Mouse (Mus musculus): ENCODE data around the gene Olfr463. TPM values are rescaled to one million over a fixed set of nuclear protein-coding genes. Genes with fewer than 3 reads are reported as not detected.

Gene Olfr463
- total and polyA plus RNA-seq, 3 experiments = not detected

DNA sequence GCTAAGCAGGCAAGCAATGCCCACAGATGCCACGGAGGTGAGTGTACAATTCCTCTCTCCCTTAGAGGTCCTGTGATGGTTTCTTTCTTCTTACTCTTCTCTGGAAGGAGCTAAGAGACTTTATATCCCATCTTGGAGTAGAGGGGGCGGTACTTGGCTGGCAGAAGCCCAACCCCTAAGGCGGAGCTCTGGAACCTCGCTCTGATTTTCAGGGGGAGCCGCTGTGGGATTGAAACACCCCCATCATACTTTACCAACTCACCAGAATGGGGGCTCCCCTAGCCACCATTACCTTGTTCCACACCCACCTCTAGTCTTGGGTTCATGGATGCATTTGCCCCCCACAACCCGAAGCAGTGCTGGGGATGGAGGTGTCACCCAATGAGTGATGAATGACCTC lies 21.8 kb downstream of the Olfr463 start, which contains the start of gene Epx:
Gene Epx, minus strand, starts transcription at position 101 of the 400 bp plus-strand sequence.
- TF ChIP-seq CHD2 (IDR thresholded peaks at IDR 0.05; ENCODE audit: low read length) (no peak), JUND (conservative IDR thresholded peaks at IDR 0.05; ENCODE audit: low read depth, low read length) (no peak), USF1 (IDR thresholded peaks at IDR 0.05; ENCODE audit: low read depth, low read length) (no peak), PAX5 (IDR thresholded peaks at IDR 0.05; ENCODE audit: low read length) (no peak), ZKSCAN1 (IDR thresholded peaks at IDR 0.05; ENCODE audit: borderline replicate concordance, low read depth, low read length) (no peak)
- in situ Hi-C loops (cut with MboI; ENCODE audit: low pct_ligation_motif_present, low pct_unique_long_range_greater_than_20kb, low sequenced_read_pairs) = loop anchor here (5.0 kb wide), 1 partner anchor 73 kb away; no protein-coding TSS in a partner anchor
- dilution Hi-C loops (cut with MboI; ENCODE audit: extremely low pct_ligation_motif_present, extremely low pct_unique_long_range_greater_than_20kb, low sequenced_read_pairs) = no loop called here
- Histone ChIP-seq H3K36me3 (replicated peaks in 1 of 2; ENCODE audit: control insufficient read depth in 1 of 2, insufficient read depth in 1 of 2, low read length in 1 of 2) (no peaks in the 10 kb centered on the region), H3K9me3 (replicated peaks; ENCODE audit: low read length) (no peaks in the 10 kb centered on the region), H3K4me2 (ENCODE audit: insufficient read depth, low read depth, poor library complexity, severe bottlenecking) (no peak within 1 kb of the TSS), H3K4me1 (ENCODE audit: control insufficient read depth in 1 of 2, insufficient read depth in 2 of 2) (peaks cover 5 to 7% of the 10 kb centered on the region in 2 experiments), H3K27ac (ENCODE audit: insufficient read depth, low read depth) (no peak within 1 kb of the TSS), H3K9ac (ENCODE audit: insufficient read depth, low read depth) (no peak within 1 kb of the TSS), H3K27me3 (replicated peaks) (peaks cover 11% of the 10 kb centered on the region), H3K4me3 (replicated peaks in 1 of 3; ENCODE audit: low read depth in 2 of 3, low read length in 2 of 3, poor library complexity in 1 of 3) (no peak within 1 kb of the TSS), H3K79me2 (replicated peaks; ENCODE audit: control insufficient read depth, extremely low read depth, insufficient read depth, poor library complexity, severe bottlenecking) (no peaks in the 10 kb centered on the region)
- DNase-seq (ENCODE audit: extremely low read depth) = no peak

DNA sequence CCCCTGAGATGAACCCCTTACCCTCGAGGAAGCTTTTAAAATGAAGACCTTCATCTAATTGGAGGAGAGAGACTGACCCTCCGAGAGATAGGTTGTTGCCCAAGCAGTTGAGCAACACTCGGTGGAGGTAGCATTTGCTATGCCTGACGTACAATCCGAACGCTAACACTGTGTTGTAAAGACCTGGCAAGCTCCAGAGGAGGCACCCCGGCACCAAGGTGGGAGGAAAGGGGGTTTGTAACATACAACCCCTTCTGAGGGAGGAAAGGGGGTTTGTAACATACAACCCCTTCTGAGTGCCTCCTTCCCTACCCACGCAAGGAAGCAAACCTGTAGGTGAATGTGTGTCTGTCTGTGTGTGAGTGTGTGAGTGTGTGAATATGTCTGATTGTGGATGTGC lies 25.4 kb downstream of the Olfr463 start:
- dilution Hi-C loops (cut with MboI; ENCODE audit: extremely low pct_ligation_motif_present, extremely low pct_unique_long_range_greater_than_20kb, low sequenced_read_pairs) = no loop called here
- no peak for DNase-seq (ENCODE audit: extremely low read depth)
- Histone ChIP-seq H3K27ac (ENCODE audit: insufficient read depth, low read depth) (no peak overlapping the region), H3K9ac (ENCODE audit: insufficient read depth, low read depth) (no peak overlapping the region), H3K79me2 (replicated peaks; ENCODE audit: control insufficient read depth, extremely low read depth, insufficient read depth, poor library complexity, severe bottlenecking) (no peaks in the 10 kb centered on the region), H3K4me1 (ENCODE audit: control insufficient read depth in 1 of 2, insufficient read depth in 2 of 2) (peaks cover 5 to 16% of the 10 kb centered on the region in 2 experiments), H3K36me3 (replicated peaks in 1 of 2; ENCODE audit: control insufficient read depth in 1 of 2, insufficient read depth in 1 of 2, low read length in 1 of 2) (no peaks in the 10 kb centered on the region), H3K4me3 (replicated peaks in 1 of 3; ENCODE audit: low read depth in 2 of 3, low read length in 2 of 3, poor library complexity in 1 of 3) (no peak overlapping the region), H3K9me3 (replicated peaks; ENCODE audit: low read length) (no peaks in the 10 kb centered on the region), H3K4me2 (ENCODE audit: insufficient read depth, low read depth, poor library complexity, severe bottlenecking) (no peak overlapping the region), H3K27me3 (replicated peaks) (peaks cover 9% of the 10 kb centered on the region)
- no peak for TF ChIP-seq MAZ (IDR thresholded peaks at IDR 0.05; ENCODE audit: low read depth, low read length)
- TF ChIP-seq TBP (conservative IDR thresholded peaks at IDR 0.05; ENCODE audit: low read depth, low read length) = no peak
- TF ChIP-seq SMC3 (IDR thresholded peaks at IDR 0.05; ENCODE audit: low read depth, low read length) = no peak
- no peak for TF ChIP-seq USF2 (conservative IDR thresholded peaks at IDR 0.05; ENCODE audit: low read depth, low read length)
- no peak for TF ChIP-seq USF1 (IDR thresholded peaks at IDR 0.05; ENCODE audit: low read depth, low read length)
- TF ChIP-seq CHD2 (IDR thresholded peaks at IDR 0.05; ENCODE audit: low read length) = no peak
- no peak for TF ChIP-seq MXI1 (IDR thresholded peaks at IDR 0.05; ENCODE audit: low read depth, low read length)
- TF ChIP-seq JUN (IDR thresholded peaks at IDR 0.05; ENCODE audit: insufficient read depth, low read depth, low read length) = no peak
- no peak for TF ChIP-seq PAX5 (IDR thresholded peaks at IDR 0.05; ENCODE audit: low read length)
- no peak for TF ChIP-seq MAX (IDR thresholded peaks at IDR 0.05; ENCODE audit: low read length)
- no peak for TF ChIP-seq EP300 (IDR thresholded peaks at IDR 0.05; ENCODE audit: low read length)
- TF ChIP-seq E2F4 (IDR thresholded peaks at IDR 0.05; ENCODE audit: insufficient replicate concordance, low read depth, low read length) = no peak
- in situ Hi-C loops (cut with MboI; ENCODE audit: low pct_ligation_motif_present, low pct_unique_long_range_greater_than_20kb, low sequenced_read_pairs) = no loop called here

DNA sequence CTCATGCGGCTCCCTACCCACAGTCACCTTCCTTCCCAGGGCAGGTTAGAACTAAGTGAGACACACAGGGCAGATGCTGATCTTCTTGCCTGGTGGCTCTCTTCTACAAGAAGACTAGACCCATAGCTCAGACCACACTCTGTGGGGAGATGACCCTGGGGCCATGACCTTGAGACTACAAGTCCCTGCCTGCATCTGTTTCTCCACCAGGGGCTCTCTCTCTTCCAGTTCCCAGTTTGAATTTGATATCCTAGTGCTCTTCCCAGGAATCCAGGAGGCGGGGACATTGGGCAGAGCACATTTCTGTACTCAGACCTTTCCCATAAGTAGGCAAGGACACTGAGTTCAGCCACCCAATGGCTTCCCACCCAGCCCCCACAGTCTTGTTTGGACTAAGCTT lies 27.1 kb downstream of the Olfr463 start:
- H3K36me3 ChIP-seq (replicated peaks in 1 of 2; ENCODE audit: control insufficient read depth in 1 of 2, insufficient read depth in 1 of 2, low read length in 1 of 2) = peaks cover 0 to 6% of the 10 kb centered on the region in 2 experiments
- H3K79me2 ChIP-seq (replicated peaks; ENCODE audit: control insufficient read depth, extremely low read depth, insufficient read depth, poor library complexity, severe bottlenecking) = no peaks in the 10 kb centered on the region
- peaks cover 5 to 16% of the 10 kb centered on the region in 2 experiments for H3K4me1 ChIP-seq (ENCODE audit: control insufficient read depth in 1 of 2, insufficient read depth in 2 of 2)
- H3K9ac ChIP-seq (ENCODE audit: insufficient read depth, low read depth) = no peak overlapping the region
- TF ChIP-seq TBP (conservative IDR thresholded peaks at IDR 0.05; ENCODE audit: low read depth, low read length) (no peak), RAD21 (IDR thresholded peaks at IDR 0.05; ENCODE audit: low read depth, low read length) (no peak), PAX5 (IDR thresholded peaks at IDR 0.05; ENCODE audit: low read length) (no peak), UBTF (IDR thresholded peaks at IDR 0.05; ENCODE audit: low read depth, low read length) (no peak), NELFE (IDR thresholded peaks at IDR 0.05; ENCODE audit: low read depth, low read length) (no peak), POLR2A (IDR thresholded peaks at IDR 0.05; ENCODE audit: low read depth, low read length) (no peak), IRF4 (IDR thresholded peaks at IDR 0.05; ENCODE audit: low read depth, low read length) (no peak), EP300 (IDR thresholded peaks at IDR 0.05; ENCODE audit: low read length) (no peak), JUND (conservative IDR thresholded peaks at IDR 0.05; ENCODE audit: low read depth, low read length) (no peak), MAZ (IDR thresholded peaks at IDR 0.05; ENCODE audit: low read depth, low read length) (no peak), SMC3 (IDR thresholded peaks at IDR 0.05; ENCODE audit: low read depth, low read length) (no peak), JUN (IDR thresholded peaks at IDR 0.05; ENCODE audit: insufficient read depth, low read depth, low read length) (no peak), CHD1 (IDR thresholded peaks at IDR 0.05; ENCODE audit: low read depth, low read length) (no peak)
- peaks cover 5% of the 10 kb centered on the region for H3K27me3 ChIP-seq (replicated peaks)
- in situ Hi-C loops (cut with MboI; ENCODE audit: low pct_ligation_motif_present, low pct_unique_long_range_greater_than_20kb, low sequenced_read_pairs) = no loop called here
- no peak overlapping the region for H3K4me3 ChIP-seq (replicated peaks in 1 of 3; ENCODE audit: low read depth in 2 of 3, low read length in 2 of 3, poor library complexity in 1 of 3)
- H3K4me2 ChIP-seq (ENCODE audit: insufficient read depth, low read depth, poor library complexity, severe bottlenecking) = no peak overlapping the region
- H3K9me3 ChIP-seq (replicated peaks; ENCODE audit: low read length) = no peaks in the 10 kb centered on the region
- no peak for DNase-seq (ENCODE audit: extremely low read depth)
- H3K27ac ChIP-seq (ENCODE audit: insufficient read depth, low read depth) = no peak overlapping the region
- dilution Hi-C loops (cut with MboI; ENCODE audit: extremely low pct_ligation_motif_present, extremely low pct_unique_long_range_greater_than_20kb, low sequenced_read_pairs) = no loop called here

Measured in CH12.LX (cell line).